12 mouse cellular contexts compared by ENCODE assay signal in the genomic region with DNA sequence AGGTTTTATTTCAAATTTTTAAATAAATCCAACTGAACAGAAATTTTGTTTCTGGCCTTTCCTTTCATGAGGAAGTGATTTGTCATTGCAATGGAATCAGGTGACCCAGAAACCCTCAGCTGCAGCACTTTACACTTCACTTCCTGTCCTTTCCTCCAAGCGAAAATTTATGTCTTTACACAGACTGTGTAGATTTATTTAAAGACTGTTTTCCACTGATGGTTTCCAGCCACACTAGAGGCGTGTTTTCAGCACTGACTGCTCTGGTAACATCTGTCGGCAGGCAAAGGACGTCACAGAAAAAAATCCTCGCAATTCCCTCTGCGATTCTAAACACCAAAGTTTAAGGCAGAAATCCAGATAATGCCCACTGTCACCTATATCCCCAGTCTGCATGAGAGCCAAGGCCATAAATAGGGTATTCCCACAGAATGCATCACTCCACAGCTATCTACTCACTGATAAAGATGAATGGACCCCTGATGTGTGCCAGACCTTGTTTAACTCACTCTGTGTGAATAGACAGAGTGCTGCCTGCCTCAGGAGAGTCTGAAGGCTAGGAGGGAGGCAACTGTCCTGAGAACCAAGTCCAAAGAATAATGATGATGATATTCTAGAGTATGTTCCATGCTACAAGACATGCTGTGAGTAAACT.
A peak's percentile ranks its signal among the peaks of the same experiment; 100 is the strongest.
DNase-seq lines count a peak whose midpoint lies in the region; ATAC-seq lines count a peak whose summit lies in the region.
"Had no signal": no experiment of that assay in that cellular context is flagged by ENCODE, and none has a peak within 500 bp of the region (broad histone marks: within the 10 kb centered on the region; RNA-seq: fewer than 3 reads in every experiment).

No protein-coding gene starts in this region.

- H3K4me1 ChIP-seq in embryonic facial prominence, embryonic 14.5 days (ENCODE audit: control insufficient read depth, insufficient read depth, low read length), result 0 out of 2 replicates have a peak, but pooled peaks cover 3% of the 10 kb centered on the region
- peaks cover 7% of the 10 kb centered on the region; the same call in 1 of the 2 replicates for H3K4me1 ChIP-seq in neural tube, embryonic 13.5 days (replicated peaks)

- H3K36me3 ChIP-seq in embryonic facial prominence, embryonic 14.5 days (ENCODE audit: control insufficient read depth, insufficient read depth, low read length), result no peaks in the 10 kb centered on the region
- no peaks in the 10 kb centered on the region for H3K36me3 ChIP-seq in neural tube, embryonic 13.5 days
- H3K36me3 ChIP-seq: forebrain, embryonic 12.5 days had no signal

- H3K4me3 ChIP-seq in embryonic facial prominence, embryonic 14.5 days (ENCODE audit: low read depth, low read length), result no peak overlapping the region
- no peak overlapping the region for H3K4me3 ChIP-seq in neural tube, embryonic 13.5 days
- H3K4me3 ChIP-seq: forebrain, embryonic 12.5 days had no signal

- ATAC-seq in embryonic facial prominence, embryonic 14.5 days (ENCODE audit: low read depth), result no peak
- ATAC-seq in neural tube, embryonic 13.5 days (ENCODE audit: low read depth), result peak; percentile 74; the same call in 1 of the 2 replicates
- ATAC-seq: activated CD4-positive, CD25-positive, alpha-beta regulatory T cell, adult 4 months had no signal

- WGBS in embryonic facial prominence, embryonic 14.5 days, result 31% methylated on average over 6 of the region's 6 CpGs
- WGBS in neural tube, embryonic 13.5 days, result 47% methylated on average over 6 of the region's 6 CpGs

- peak; percentile 1 for DNase-seq in kidney, adult 9 months
- no peak for DNase-seq in kidney, adult 11 months
- peak; percentile 63 for DNase-seq in embryonic facial prominence, embryonic 14.5 days (ENCODE audit: low spot score)
- peak; percentile 20 for DNase-seq in kidney, postnatal 14 days
- DNase-seq in cerebellum, postnatal 10 days, result no peak
- DNase-seq in left cerebral cortex, adult 9 months (ENCODE audit: low spot score in 2 of 2), result no peak
- DNase-seq in adrenal gland, adult 2 months, result no peak
- DNase-seq: cerebellum, adult 18-20 months; spleen, adult 18-20 months had no signal

- no peak overlapping the region for H3K27ac ChIP-seq in embryonic facial prominence, embryonic 14.5 days (replicated peaks; ENCODE audit: low read depth, low read length)
- no peak overlapping the region for H3K27ac ChIP-seq in neural tube, embryonic 13.5 days (replicated peaks)
- H3K27ac ChIP-seq: forebrain, embryonic 12.5 days had no signal

- H3K4me2 ChIP-seq in embryonic facial prominence, embryonic 14.5 days (ENCODE audit: low read depth, low read length), result no peak overlapping the region
- no peak overlapping the region for H3K4me2 ChIP-seq in neural tube, embryonic 13.5 days
- H3K4me2 ChIP-seq: forebrain, embryonic 12.5 days had no signal

- no peak overlapping the region for H3K9ac ChIP-seq in embryonic facial prominence, embryonic 14.5 days (ENCODE audit: low read depth, low read length)
- H3K9ac ChIP-seq in neural tube, embryonic 13.5 days, result no peak overlapping the region
- H3K9ac ChIP-seq: forebrain, embryonic 12.5 days had no signal

- H3K27me3 ChIP-seq in embryonic facial prominence, embryonic 14.5 days (replicated peaks; ENCODE audit: control insufficient read depth, insufficient read depth, low read length), result no peaks in the 10 kb centered on the region
- no peaks in the 10 kb centered on the region for H3K27me3 ChIP-seq in neural tube, embryonic 13.5 days
- H3K27me3 ChIP-seq: forebrain, embryonic 12.5 days had no signal

- no peaks in the 10 kb centered on the region for H3K9me3 ChIP-seq in embryonic facial prominence, embryonic 14.5 days (ENCODE audit: control insufficient read depth, low read length)
- no peaks in the 10 kb centered on the region for H3K9me3 ChIP-seq in neural tube, embryonic 13.5 days
- H3K9me3 ChIP-seq: forebrain, embryonic 12.5 days had no signal

Comparison
In these comparisons a context has a peak if more than half of its experiments do, and no peak if none do; other contexts are left out.
1. DNase-seq: peak in kidney, adult 9 months (single experiment), embryonic facial prominence, embryonic 14.5 days (single experiment) and kidney, postnatal 14 days (single experiment); none in kidney, adult 11 months (single experiment), cerebellum, postnatal 10 days (0 of 2), left cerebral cortex, adult 9 months (0 of 2) and adrenal gland, adult 2 months (single experiment).